Mouse (Mus musculus): ENCODE data around the gene P3h4.

The P3h4 gene

GRCm38 (mm10) chr11:100392958-100393357 is 21.7 kb downstream of the P3h4 start:
- no peak for DNase-seq (ENCODE audit: low spot score)

GRCm38 (mm10) chr11:100391884-100392345 is 22.7 kb downstream of the P3h4 start:
- DNase-seq (ENCODE audit: low spot score) = no peak

- DNase-seq (ENCODE audit: low spot score) = no peak
These were observed 23.4 kb downstream of the P3h4 start for GRCm38 (mm10) chr11:100391081-100391883.

GRCm38 (mm10) chr11:100389931-100390445 is 24.6 kb downstream of the P3h4 start:
- DNase-seq (ENCODE audit: low spot score) = no peak

- DNase-seq (ENCODE audit: low spot score) = no peak
These were observed 26.0 kb downstream of the P3h4 start for GRCm38 (mm10) chr11:100388588-100388987.

GRCm38 (mm10) chr11:100387589-100388375 is 26.9 kb downstream of the P3h4 start:
- no peak for DNase-seq (ENCODE audit: low spot score)

GRCm38 (mm10) chr11:100387111-100387510 is 27.5 kb downstream of the P3h4 start:
- no peak for DNase-seq (ENCODE audit: low spot score)

- DNase-seq (ENCODE audit: low spot score) = no peak
These were observed 28.1 kb downstream of the P3h4 start for GRCm38 (mm10) chr11:100386586-100386985.

GRCm38 (mm10) chr11:100385016-100385415 is 29.6 kb downstream of the P3h4 start:
- DNase-seq (ENCODE audit: low spot score) = no peak

GRCm38 (mm10) chr11:100382682-100383081 is 32.0 kb downstream of the P3h4 start:
- no peak for DNase-seq (ENCODE audit: low spot score)

GRCm38 (mm10) chr11:100379311-100379710 is 35.3 kb downstream of the P3h4 start:
- DNase-seq (ENCODE audit: low spot score) = no peak

- DNase-seq (ENCODE audit: low spot score) = no peak
These were observed 36.2 kb downstream of the P3h4 start for GRCm38 (mm10) chr11:100378446-100378845.

- DNase-seq (ENCODE audit: low spot score) = no peak
These were observed 36.6 kb downstream of the P3h4 start for GRCm38 (mm10) chr11:100377989-100378388.

GRCm38 (mm10) chr11:100376746-100377389 is 37.8 kb downstream of the P3h4 start:
- no peak for DNase-seq (ENCODE audit: low spot score)

- no peak for DNase-seq (ENCODE audit: low spot score)
These were observed 38.6 kb downstream of the P3h4 start for GRCm38 (mm10) chr11:100376005-100376404.

- DNase-seq (ENCODE audit: low spot score) = no peak
These were observed 39.5 kb downstream of the P3h4 start for GRCm38 (mm10) chr11:100375127-100375526.

GRCm38 (mm10) chr11:100371981-100372558 is 42.6 kb downstream of the P3h4 start:
- DNase-seq (ENCODE audit: low spot score) = no peak

GRCm38 (mm10) chr11:100369822-100370221 is 44.8 kb downstream of the P3h4 start:
- no peak for DNase-seq (ENCODE audit: low spot score)

- no peak for DNase-seq (ENCODE audit: low spot score)
These were observed 45.5 kb downstream of the P3h4 start for GRCm38 (mm10) chr11:100369145-100369544.

- peak; percentile 78 for DNase-seq (ENCODE audit: low spot score)
These were observed 51.6 kb downstream of the P3h4 start for GRCm38 (mm10) chr11:100362979-100363562.

GRCm38 (mm10) chr11:100362209-100362978 is 52.2 kb downstream of the P3h4 start:
- DNase-seq (ENCODE audit: low spot score) = peak; percentile 90

All from retina, embryonic 14.5 days (tissue).